16 mouse cellular contexts compared by ENCODE assay signal in the genomic region with DNA sequence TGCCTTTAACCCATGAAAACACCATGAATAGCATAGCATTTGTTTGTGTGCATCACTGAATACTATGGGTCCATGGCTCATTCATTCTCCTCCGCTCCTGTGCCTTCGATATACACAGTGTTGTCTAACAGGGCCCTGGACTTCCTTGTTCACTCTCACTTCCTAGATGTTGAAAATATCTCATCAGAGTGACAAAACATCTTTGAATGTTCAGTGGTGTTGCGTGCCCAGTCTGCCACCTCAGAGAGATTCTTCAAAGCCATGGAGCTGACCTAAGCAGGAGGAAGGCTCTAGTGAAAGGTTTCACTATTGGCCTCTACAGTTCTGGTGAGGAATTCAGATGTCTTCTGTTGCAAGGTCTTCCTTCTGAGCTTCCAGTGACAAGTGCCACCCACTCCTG. TPM values are rescaled to one million over a fixed set of nuclear protein-coding genes. Genes with fewer than 3 reads are reported as not detected.
A peak's percentile ranks its signal among the peaks of the same experiment; 100 is the strongest.
DNase-seq lines count a peak whose midpoint lies in the region; ATAC-seq and TF ChIP-seq lines count a peak whose summit lies in the region.
"Had no signal": no experiment of that assay in that cellular context is flagged by ENCODE, and none has a peak within 500 bp of the region (broad histone marks: within the 10 kb centered on the region; RNA-seq: fewer than 3 reads in every experiment).

No protein-coding gene starts in this region.

- H3K36me3 ChIP-seq in forebrain, embryonic 16.5 days (ENCODE audit: control insufficient read depth, insufficient read depth): no peaks in the 10 kb centered on the region
- no peaks in the 10 kb centered on the region for H3K36me3 ChIP-seq in forebrain, embryonic 14.5 days (ENCODE audit: control insufficient read depth, insufficient read depth, low read length)
- H3K36me3 ChIP-seq in intestine, postnatal 0 days (ENCODE audit: control insufficient read depth, insufficient read depth): no peaks in the 10 kb centered on the region
- H3K36me3 ChIP-seq: embryonic facial prominence, embryonic 10.5 days; heart, embryonic 12.5 days; hindbrain, embryonic 15.5 days had no signal

- no peak overlapping the region for H3K4me2 ChIP-seq in forebrain, embryonic 16.5 days (ENCODE audit: low read length)
- H3K4me2 ChIP-seq in forebrain, embryonic 14.5 days (ENCODE audit: low read length): no peak overlapping the region
- H3K4me2 ChIP-seq in intestine, postnatal 0 days (replicated peaks; ENCODE audit: low read depth): no peak overlapping the region
- H3K4me2 ChIP-seq: forebrain, embryonic 13.5 days; heart, embryonic 12.5 days; hindbrain, embryonic 15.5 days had no signal

- peak overlapping the region; percentile 10; the same call in 1 of the 2 replicates for H3K27ac ChIP-seq in forebrain, embryonic 16.5 days (ENCODE audit: low read length)
- H3K27ac ChIP-seq in forebrain, embryonic 14.5 days (ENCODE audit: low read depth, low read length): no peak overlapping the region
- H3K27ac ChIP-seq in intestine, postnatal 0 days (ENCODE audit: low read depth, low read length): no peak overlapping the region
- H3K27ac ChIP-seq: embryonic facial prominence, embryonic 10.5 days; forebrain, embryonic 13.5 days; hindbrain, embryonic 15.5 days had no signal

- no peak for TF ChIP-seq CTCF in intestine, postnatal 0 days (IDR thresholded peaks at IDR 0.05; ENCODE audit: low read depth)

- WGBS in forebrain, embryonic 16.5 days: 94% methylated on average over 3 of the region's 3 CpGs
- 93% methylated on average over 3 of the region's 3 CpGs for WGBS in forebrain, embryonic 14.5 days
- WGBS in intestine, postnatal 0 days: 86% methylated on average over 3 of the region's 3 CpGs

- H3K4me1 ChIP-seq in forebrain, embryonic 16.5 days (replicated peaks; ENCODE audit: control insufficient read depth, insufficient read depth, low read length): no peaks in the 10 kb centered on the region
- no peaks in the 10 kb centered on the region for H3K4me1 ChIP-seq in forebrain, embryonic 14.5 days (ENCODE audit: control insufficient read depth, insufficient read depth, low read length)
- H3K4me1 ChIP-seq in intestine, postnatal 0 days (replicated peaks; ENCODE audit: control insufficient read depth, insufficient read depth, low read length): no peaks in the 10 kb centered on the region
- H3K4me1 ChIP-seq: forebrain, embryonic 13.5 days; heart, embryonic 12.5 days; hindbrain, embryonic 15.5 days had no signal

- no peak for ATAC-seq in forebrain, embryonic 16.5 days
- no peak for ATAC-seq in forebrain, embryonic 14.5 days
- peak; percentile 87 for ATAC-seq in granulocyte monocyte progenitor cell, adult 5-6 weeks (replicated peaks; ENCODE audit: poor library complexity, severe bottlenecking)
- ATAC-seq in neutrophil, adult 5-6 weeks (ENCODE audit: extremely low read depth, insufficient number of reproducible peaks, low FRiP score, poor library complexity, severe bottlenecking): 0 out of 2 replicates have a peak, but pooled peaks have one; percentile 9
- no peak for ATAC-seq in intestine, postnatal 0 days

- H3K27me3 ChIP-seq in forebrain, embryonic 16.5 days (replicated peaks; ENCODE audit: control insufficient read depth, insufficient read depth, low read length): no peaks in the 10 kb centered on the region
- H3K27me3 ChIP-seq in forebrain, embryonic 14.5 days (replicated peaks; ENCODE audit: control insufficient read depth, insufficient read depth, low read length): no peaks in the 10 kb centered on the region
- H3K27me3 ChIP-seq in intestine, postnatal 0 days (replicated peaks; ENCODE audit: control insufficient read depth, insufficient read depth, low read length): 0 out of 2 replicates have a peak, but pooled peaks cover 7% of the 10 kb centered on the region
- H3K27me3 ChIP-seq: forebrain, embryonic 13.5 days; hindbrain, embryonic 15.5 days had no signal

- no peak overlapping the region for H3K9ac ChIP-seq in forebrain, embryonic 16.5 days (replicated peaks; ENCODE audit: low read depth, low read length)
- no peak overlapping the region for H3K9ac ChIP-seq in forebrain, embryonic 14.5 days (ENCODE audit: low read length)
- no peak overlapping the region for H3K9ac ChIP-seq in intestine, postnatal 0 days (ENCODE audit: low read depth, low read length)
- H3K9ac ChIP-seq: forebrain, embryonic 13.5 days; heart, embryonic 12.5 days; hindbrain, embryonic 15.5 days had no signal

- DNase-seq in forebrain, embryonic 14.5 days (ENCODE audit: low spot score): no peak
- peak; percentile 49 for DNase-seq in A20 (ENCODE audit: low read depth, low spot score)
- no peak for DNase-seq in kidney, postnatal 10 days
- DNase-seq: adrenal gland, postnatal 10 days; cerebellum, adult 11-12 months; cerebellum, adult 9-10 months; cerebellum, postnatal 25 days; heart, postnatal 36 days had no signal

- no peak overlapping the region for H3K4me3 ChIP-seq in forebrain, embryonic 16.5 days (replicated peaks; ENCODE audit: low read length)
- H3K4me3 ChIP-seq in forebrain, embryonic 14.5 days (ENCODE audit: low read depth, low read length): no peak overlapping the region
- no peak overlapping the region for H3K4me3 ChIP-seq in intestine, postnatal 0 days (ENCODE audit: low read depth, low read length)
- H3K4me3 ChIP-seq: embryonic facial prominence, embryonic 10.5 days; forebrain, embryonic 13.5 days; heart, embryonic 12.5 days; hindbrain, embryonic 15.5 days had no signal

- H3K9me3 ChIP-seq in forebrain, embryonic 16.5 days (ENCODE audit: control insufficient read depth, low read length): no peaks in the 10 kb centered on the region
- no peaks in the 10 kb centered on the region for H3K9me3 ChIP-seq in forebrain, embryonic 14.5 days (replicated peaks; ENCODE audit: control insufficient read depth, low read length)
- H3K9me3 ChIP-seq in intestine, postnatal 0 days (ENCODE audit: control insufficient read depth): no peaks in the 10 kb centered on the region
- H3K9me3 ChIP-seq: embryonic facial prominence, embryonic 10.5 days; forebrain, embryonic 13.5 days; heart, embryonic 12.5 days; hindbrain, embryonic 15.5 days had no signal

RNA-seq across cellular contexts. Expression of gene Tgfbr1, which starts 19.5 kb away (rescaled TPM):
- 46.5 and 53.9 TPM in 2 replicates for polyA plus RNA-seq in forebrain, embryonic 16.5 days (2015; fragmentation: Nextera tagmentation; extraction: Ambion mirVana)
- 43.1 and 43.9 TPM in 2 replicates for polyA plus RNA-seq in forebrain, embryonic 14.5 days (2014; fragmentation: Nextera tagmentation; extraction: Ambion mirVana)
- total RNA-seq in granulocyte monocyte progenitor cell, adult 5-6 weeks (2014; fragmentation: Nextera tagmentation): 14.0 and 18.4 TPM in 2 replicates
- 19.1 and 21.8 TPM in 2 replicates for total RNA-seq in granulocyte monocyte progenitor cell, adult 5-6 weeks (2017)
- total RNA-seq in neutrophil, adult 5-6 weeks (2017): 47.7 and 51.8 TPM in 2 replicates
- polyA plus RNA-seq in intestine, postnatal 0 days (2015; fragmentation: Nextera tagmentation; extraction: Ambion mirVana): 9.6 and 9.9 TPM in 2 replicates

Comparison
In these comparisons a context has a peak if more than half of its experiments do, and no peak if none do; other contexts are left out.
1. ATAC-seq: peak in granulocyte monocyte progenitor cell, adult 5-6 weeks (single experiment) and neutrophil, adult 5-6 weeks (single experiment); none in forebrain, embryonic 16.5 days (single experiment), forebrain, embryonic 14.5 days (single experiment) and intestine, postnatal 0 days (single experiment).